Mouse (Mus musculus) forebrain, embryonic 11.5 days (tissue): ENCODE data around the gene D6Ertd527e. TPM values are rescaled to one million over a fixed set of nuclear protein-coding genes. Genes with fewer than 3 reads are reported as not detected.

Source experiments
- ATAC-seq: fragments of 200-750 bp; cut with Nextera tagmentation; replicated peaks from 2 replicates; pipeline ENCODE4 v1.8.0; 2017; ENCODE audit warnings: moderate TSS enrichment; ENCODE audit not compliant: low FRiP score
- DNase-seq: peaks from one replicate; pipeline ENCODE4 v3.0.0-alpha.2; 2017; ENCODE audit warnings: low spot score
- H3K27ac ChIP-seq: fragments of 300-500 bp; sonication (generic); 2 replicates; pipeline ENCODE4 v1.5.1; 2014; ENCODE audit warnings: low read depth, low read length
- H3K27me3 ChIP-seq: fragments of 300-500 bp; sonication (generic); 2 replicates; pipeline ENCODE4 v1.6.1; 2014; ENCODE audit warnings: mild to moderate bottlenecking, low read length, mixed read lengths; ENCODE audit not compliant: control insufficient read depth, insufficient read depth
- H3K36me3 ChIP-seq: fragments of 300-500 bp; sonication (generic); 2 replicates; pipeline ENCODE4 v1.6.1; 2014; ENCODE audit warnings: mild to moderate bottlenecking, low read length, moderate library complexity, mixed read lengths; ENCODE audit not compliant: control insufficient read depth, insufficient read depth
- H3K4me1 ChIP-seq: fragments of 300-500 bp; sonication (generic); replicated peaks from 2 replicates; pipeline ENCODE4 v1.6.1; 2014; ENCODE audit warnings: low read length, mixed read lengths; ENCODE audit not compliant: control insufficient read depth, insufficient read depth
- H3K4me2 ChIP-seq: fragments of 300-500 bp; sonication (generic); 2 replicates; pipeline ENCODE4 v1.6.1; 2014; ENCODE audit warnings: low read depth, mild to moderate bottlenecking, low read length, moderate library complexity, mixed read lengths; ENCODE audit not compliant: severe bottlenecking
- H3K4me3 ChIP-seq: fragments of 300-500 bp; sonication (generic); 2 replicates; pipeline ENCODE4 v1.5.1; 2014; ENCODE audit warnings: low read depth, low read length
- H3K9ac ChIP-seq: fragments of 300-500 bp; sonication (generic); 2 replicates; pipeline ENCODE4 v1.6.1; 2014; ENCODE audit warnings: low read length
- H3K9me3 ChIP-seq: fragments of 300-500 bp; sonication (generic); 2 replicates; pipeline ENCODE4 v1.6.1; 2016; ENCODE audit warnings: low read length, mixed read lengths; ENCODE audit not compliant: control insufficient read depth
- WGBS: fragments of 180-500 bp; shearing (Covaris S2); extraction: QIAGEN DNeasy Blood & Tissue Kit; methylation state at CpG from one replicate; pipeline ENCODE4 v1.1.7; 2014; 5-methylcytosine and 5-hydroxymethylcytosine counted together
- polyA plus RNA-seq: library from polyadenylated mRNA; unstranded; fragments of >200 nt; fragmentation: Nextera tagmentation; extraction: Ambion mirVana; gene quantifications from 2 replicates; pipeline ENCODE4 v1.2.1, GENCODE M21; 2014

Gene D6Ertd527e
- polyA plus RNA-seq, result 0.12 and 0.20 TPM in 2 replicates

GRCm38 (mm10) chr6:87104123-87104796 is at the start of gene D6Ertd527e:
Gene D6Ertd527e, plus strand, starts transcription at chr6:87104746.
- ATAC-seq (no peak), DNase-seq (no peak)
- no peaks in the 10 kb centered on the region for H3K9me3 ChIP-seq
- H3K36me3 ChIP-seq, result no peaks in the 10 kb centered on the region
- H3K4me2 ChIP-seq, result no peak within 1 kb of the TSS
- H3K27ac ChIP-seq, result no peak within 1 kb of the TSS
- H3K4me1 ChIP-seq, result 0 out of 2 replicates have a peak, but pooled peaks cover under 1% of the 10 kb centered on the region
- no peak within 1 kb of the TSS for H3K9ac ChIP-seq
- H3K4me3 ChIP-seq, result no peak within 1 kb of the TSS
- 83% methylated on average over 11 of the region's 11 CpGs for WGBS
- H3K27me3 ChIP-seq, result no peaks in the 10 kb centered on the region

DNA sequence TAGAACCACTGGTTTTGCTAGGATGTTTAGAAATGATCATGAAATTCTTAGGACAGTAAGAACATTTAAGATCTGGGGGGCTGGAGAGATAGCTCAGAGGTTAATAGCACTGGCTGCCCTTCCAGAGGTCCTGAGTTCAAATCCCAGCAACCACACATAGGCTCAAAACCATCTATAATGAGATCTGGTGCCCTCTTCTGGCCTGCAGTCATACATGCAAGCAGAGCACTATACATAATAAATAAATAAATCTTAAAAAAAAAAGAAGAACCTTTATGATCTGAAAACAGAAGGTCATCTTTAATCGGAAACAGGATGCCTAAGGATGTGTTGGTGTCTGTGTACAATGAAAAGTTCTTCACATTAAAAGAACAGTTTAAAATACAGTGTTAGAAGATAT is 44.8 kb upstream of the D6Ertd527e start:
- Histone ChIP-seq H3K27me3 (no peaks in the 10 kb centered on the region), H3K27ac (no peak overlapping the region), H3K4me2 (no peak overlapping the region), H3K9me3 (no peaks in the 10 kb centered on the region), H3K4me3 (no peak overlapping the region), H3K9ac (no peak overlapping the region), H3K4me1 (no peaks in the 10 kb centered on the region), H3K36me3 (peaks cover 2% of the 10 kb centered on the region)
- ATAC-seq (no peak), DNase-seq (no peak)
- 98% methylated on average over 1 of the region's 1 CpGs for WGBS

DNA sequence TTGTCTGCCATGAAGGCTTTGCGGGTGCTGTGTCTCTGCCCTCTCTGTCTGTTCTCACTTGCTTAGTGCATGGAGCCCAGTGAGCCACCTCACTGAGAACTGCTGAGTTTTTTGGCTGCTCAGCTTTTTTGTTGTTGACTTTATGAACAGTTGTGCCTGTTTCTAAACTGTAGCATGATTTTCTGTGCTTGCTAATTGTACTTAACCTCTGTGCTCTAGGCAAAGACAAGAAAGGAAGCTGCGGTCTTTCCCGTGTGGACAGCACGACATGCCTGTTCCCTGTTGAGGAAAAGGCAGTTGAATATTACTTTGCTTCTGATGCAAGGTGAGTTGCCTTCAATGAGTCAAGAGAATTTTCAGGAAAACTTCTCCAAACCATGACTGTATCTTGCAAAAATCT is 41.0 kb upstream of the D6Ertd527e start:
- no peak for ATAC-seq
- H3K4me2 ChIP-seq, result no peak overlapping the region
- H3K9me3 ChIP-seq, result no peaks in the 10 kb centered on the region
- no peak overlapping the region for H3K9ac ChIP-seq
- no peaks in the 10 kb centered on the region for H3K27me3 ChIP-seq
- WGBS, result 95% methylated on average over 4 of the region's 4 CpGs
- no peaks in the 10 kb centered on the region for H3K4me1 ChIP-seq
- H3K27ac ChIP-seq, result no peak overlapping the region
- H3K4me3 ChIP-seq, result no peak overlapping the region
- no peak for DNase-seq
- H3K36me3 ChIP-seq, result peaks cover 5% of the 10 kb centered on the region; the same call in 1 of the 2 replicates

DNA sequence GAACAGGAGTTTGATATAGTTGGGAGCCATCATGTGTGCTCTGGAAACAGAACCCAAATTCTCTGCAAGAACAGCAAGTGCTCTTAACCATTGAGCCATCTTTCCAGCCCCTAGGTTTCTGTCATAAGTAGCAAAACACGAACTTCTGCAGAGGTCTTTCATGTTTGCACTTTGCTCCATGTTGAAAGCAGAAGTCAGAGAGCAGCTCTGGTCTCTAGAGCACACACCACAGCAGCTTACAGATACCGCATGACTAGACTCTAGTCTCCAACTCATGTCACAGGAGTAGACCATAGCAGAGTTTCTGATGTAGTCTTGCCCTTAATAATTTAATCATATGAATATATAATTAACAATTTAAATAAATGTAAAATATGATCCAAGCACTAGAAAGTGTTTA is 36.3 kb upstream of the D6Ertd527e start:
- H3K9me3 ChIP-seq, result no peaks in the 10 kb centered on the region
- H3K9ac ChIP-seq, result no peak overlapping the region
- peaks cover 5% of the 10 kb centered on the region; the same call in 1 of the 2 replicates for H3K36me3 ChIP-seq
- no peak overlapping the region for H3K4me3 ChIP-seq
- no peak overlapping the region for H3K4me2 ChIP-seq
- WGBS, result 87% methylated on average over 2 of the region's 2 CpGs
- ATAC-seq (no peak), DNase-seq (no peak)
- H3K27ac ChIP-seq, result no peak overlapping the region
- H3K27me3 ChIP-seq, result no peaks in the 10 kb centered on the region
- no peaks in the 10 kb centered on the region for H3K4me1 ChIP-seq

- no peak overlapping the region for H3K4me2 ChIP-seq
- H3K9me3 ChIP-seq, result no peaks in the 10 kb centered on the region
- H3K4me1 ChIP-seq, result no peaks in the 10 kb centered on the region
- DNase-seq, result no peak
- no peak overlapping the region for H3K9ac ChIP-seq
- no peak overlapping the region for H3K4me3 ChIP-seq
- H3K36me3 ChIP-seq, result peaks cover 3% of the 10 kb centered on the region; the same call in 1 of the 2 replicates
- ATAC-seq, result no peak
- H3K27me3 ChIP-seq, result no peaks in the 10 kb centered on the region
- H3K27ac ChIP-seq, result no peak overlapping the region
- WGBS, result 92% methylated on average over 7 of the region's 7 CpGs
These were observed 35.2 kb upstream of the D6Ertd527e start for GRCm38 (mm10) chr6:87069195-87069900.

DNA sequence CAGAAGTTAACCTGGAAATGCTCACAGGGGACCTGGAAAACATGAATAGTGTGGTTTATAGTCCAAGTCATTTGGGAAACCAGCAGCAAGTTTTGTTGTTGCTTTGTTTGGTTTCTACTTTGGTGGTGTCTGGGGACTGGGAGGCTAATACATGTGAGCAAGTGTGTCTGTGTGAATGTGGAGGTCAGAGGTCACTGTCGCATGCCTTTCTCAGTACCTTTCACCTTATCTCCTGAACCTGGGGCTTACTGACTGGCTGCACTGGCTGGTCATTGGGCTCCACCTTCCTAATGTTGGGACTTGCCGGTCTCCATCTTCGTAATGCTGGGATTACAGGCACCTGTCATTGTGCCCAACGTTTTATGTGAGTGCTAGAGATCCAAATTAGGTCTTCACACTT is 33.9 kb upstream of the D6Ertd527e start:
- H3K9ac ChIP-seq, result no peak overlapping the region
- ATAC-seq (no peak), DNase-seq (no peak)
- 92% methylated on average over 4 of the region's 4 CpGs for WGBS
- no peak overlapping the region for H3K4me2 ChIP-seq
- no peak overlapping the region for H3K27ac ChIP-seq
- no peaks in the 10 kb centered on the region for H3K27me3 ChIP-seq
- H3K4me3 ChIP-seq, result no peak overlapping the region
- H3K4me1 ChIP-seq, result no peaks in the 10 kb centered on the region
- H3K36me3 ChIP-seq, result peaks cover 3% of the 10 kb centered on the region; the same call in 1 of the 2 replicates
- H3K9me3 ChIP-seq, result no peaks in the 10 kb centered on the region

- H3K36me3 ChIP-seq, result no peaks in the 10 kb centered on the region
- no peaks in the 10 kb centered on the region for H3K4me1 ChIP-seq
- H3K4me3 ChIP-seq, result no peak overlapping the region
- H3K9ac ChIP-seq, result no peak overlapping the region
- ATAC-seq, result no peak
- no peaks in the 10 kb centered on the region for H3K9me3 ChIP-seq
- H3K27ac ChIP-seq, result no peak overlapping the region
- DNase-seq, result no peak
- H3K27me3 ChIP-seq, result no peaks in the 10 kb centered on the region
- no peak overlapping the region for H3K4me2 ChIP-seq
- 87% methylated on average over 4 of the region's 4 CpGs for WGBS
These were observed 31.8 kb upstream of the D6Ertd527e start for GRCm38 (mm10) chr6:87072759-87073158.

DNA sequence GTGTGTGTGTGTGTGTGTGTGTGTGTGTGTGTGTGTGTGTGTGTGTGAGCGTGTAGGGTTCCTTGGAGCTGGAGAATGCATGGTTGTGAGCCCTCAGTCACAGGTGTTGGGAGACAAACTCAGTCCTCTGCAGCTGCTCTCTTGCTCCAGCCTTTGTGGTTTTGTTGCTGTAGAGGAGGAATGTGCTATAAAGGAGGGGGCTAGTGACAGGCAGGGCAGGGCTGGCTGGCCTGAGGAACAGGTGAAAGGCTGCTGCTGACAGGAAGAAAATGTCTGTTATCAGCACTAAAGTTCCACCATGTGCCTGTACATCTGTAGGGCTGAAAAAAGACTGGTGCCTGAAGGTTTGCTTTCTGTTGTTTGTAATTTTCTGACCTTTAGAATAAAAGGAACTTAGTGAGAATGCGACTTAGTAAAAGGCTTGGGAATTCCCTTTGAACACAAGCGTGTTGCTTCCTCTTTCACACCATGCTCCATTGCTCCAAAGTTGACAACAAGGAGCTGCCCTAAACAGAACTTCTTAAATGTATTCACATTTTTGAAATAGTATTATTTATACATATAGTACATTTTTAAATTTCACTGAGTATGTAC is 29.4 kb upstream of the D6Ertd527e start:
- WGBS, result 83% methylated on average over 3 of the region's 3 CpGs
- H3K9me3 ChIP-seq, result no peaks in the 10 kb centered on the region
- no peak overlapping the region for H3K27ac ChIP-seq
- H3K4me2 ChIP-seq, result no peak overlapping the region
- no peak overlapping the region for H3K9ac ChIP-seq
- no peaks in the 10 kb centered on the region for H3K4me1 ChIP-seq
- H3K36me3 ChIP-seq, result no peaks in the 10 kb centered on the region
- no peak overlapping the region for H3K4me3 ChIP-seq
- no peak for ATAC-seq
- H3K27me3 ChIP-seq, result no peaks in the 10 kb centered on the region
- DNase-seq, result no peak
